Mouse (Mus musculus): ENCODE measurements around the gene Tspyl3.

DNA sequence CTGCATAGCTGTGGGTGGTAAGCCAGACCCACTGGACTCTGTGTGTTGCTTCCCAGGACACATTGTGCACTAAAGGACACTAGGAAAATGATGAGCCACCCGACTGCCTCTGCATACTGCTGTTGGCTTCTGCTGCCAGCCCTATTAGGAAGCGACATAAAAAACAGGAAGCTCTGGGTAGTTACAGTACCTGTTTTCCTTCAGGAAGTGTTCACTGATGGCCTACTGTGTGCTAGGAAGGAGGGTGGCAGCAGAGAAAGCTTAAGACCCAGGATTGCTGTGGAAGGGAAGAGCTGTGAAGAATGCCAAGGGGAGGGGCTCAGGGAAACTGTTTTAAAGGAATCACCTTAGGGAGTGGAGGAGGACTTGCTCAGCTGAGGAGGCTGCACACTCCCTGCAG lies 42.1 kb upstream of the Tspyl3 start:
- TF ChIP-seq USF1 (IDR thresholded peaks at IDR 0.05; ENCODE audit: low read depth) (no peak), CTCF (IDR thresholded peaks at IDR 0.05; ENCODE audit: control insufficient read depth, insufficient read depth, insufficient read length) (no peak), MYOD1 (IDR thresholded peaks at IDR 0.05; ENCODE audit: control insufficient read depth, insufficient read length, low read depth) (no peak), CEBPB (IDR thresholded peaks at IDR 0.05; ENCODE audit: low read depth) (no peak), MAX (IDR thresholded peaks at IDR 0.05) (no peak)

All from C2C12 (cell line).